15 mouse cellular contexts compared by ENCODE assay signal in the genomic region with DNA sequence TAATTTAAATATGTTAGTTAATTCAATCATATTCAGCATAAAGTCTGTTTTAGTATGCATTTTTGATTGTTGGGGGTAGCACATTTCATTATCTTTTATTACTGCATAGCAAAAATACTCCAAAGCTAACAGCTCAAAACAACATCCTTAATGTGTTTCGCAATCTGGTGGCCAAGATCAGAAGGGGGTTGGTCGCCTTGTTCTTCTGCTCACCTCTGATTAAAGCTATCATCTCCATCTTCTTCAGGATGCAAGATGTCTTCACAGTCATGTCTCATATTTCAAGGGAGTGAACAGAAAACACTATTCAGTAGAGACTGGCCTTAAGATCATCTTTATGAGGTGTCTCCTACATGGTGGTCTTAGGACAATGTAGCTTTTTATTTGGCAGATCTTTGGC.
"Had no signal": no experiment of that assay in that cellular context is flagged by ENCODE, and none has a peak within 500 bp of the region (broad histone marks: within the 10 kb centered on the region; RNA-seq: fewer than 3 reads in every experiment).

No protein-coding gene starts in this region.

- H3K4me2 ChIP-seq: midbrain, embryonic 13.5 days; neural tube, embryonic 15.5 days had no signal

- H3K9me3 ChIP-seq: midbrain, embryonic 13.5 days; neural tube, embryonic 15.5 days had no signal

- ATAC-seq: midbrain, embryonic 13.5 days had no signal

- H3K36me3 ChIP-seq: midbrain, embryonic 13.5 days; neural tube, embryonic 15.5 days had no signal

- H3K9ac ChIP-seq: midbrain, embryonic 13.5 days; neural tube, embryonic 15.5 days had no signal

- DNase-seq: kidney, adult 11 months; kidney, adult 9 months; kidney, postnatal 36 days; layer of hippocampus, adult 9-11 months; layer of hippocampus, postnatal 36 days; left cerebral cortex, postnatal 4 days; lung, adult 2 months; lung, postnatal 14 days; right cerebral cortex, adult 18-20 months; right cerebral cortex, postnatal 25 days; thymus, postnatal 36 days had no signal

- H3K4me3 ChIP-seq: midbrain, embryonic 13.5 days; neural tube, embryonic 15.5 days had no signal

- H3K27ac ChIP-seq: kidney, postnatal 0 days; macrophage; midbrain, embryonic 13.5 days; neural tube, embryonic 15.5 days had no signal

- H3K27me3 ChIP-seq: midbrain, embryonic 13.5 days; neural tube, embryonic 15.5 days had no signal

- H3K4me1 ChIP-seq: midbrain, embryonic 13.5 days; neural tube, embryonic 15.5 days had no signal
